Mouse (Mus musculus) limb, embryonic 13.5 days (tissue): ENCODE measurements around the gene Abhd16a. TPM values are rescaled to one million over a fixed set of nuclear protein-coding genes. Genes with fewer than 3 reads are reported as not detected.
A peak's percentile ranks its signal among the peaks of the same experiment; 100 is the strongest.

Source experiments
- ATAC-seq: fragments of 200-750 bp; cut with Nextera tagmentation; 2 replicates; pipeline ENCODE4 v1.8.0; 2017; ENCODE audit warnings: low read depth, moderate number of reproducible peaks, moderate TSS enrichment; ENCODE audit not compliant: low FRiP score
- H3K27ac ChIP-seq: fragments of 300-500 bp; sonication (generic); 2 replicates; pipeline ENCODE4 v1.5.1; 2015; ENCODE audit warnings: inconsistent platforms, mild to moderate bottlenecking, moderate library complexity
- H3K27me3 ChIP-seq: fragments of 300-500 bp; sonication (generic); 2 replicates; pipeline ENCODE4 v1.6.1; 2015; ENCODE audit warnings: mild to moderate bottlenecking, inconsistent platforms
- H3K36me3 ChIP-seq: fragments of 300-500 bp; sonication (generic); 2 replicates; pipeline ENCODE4 v1.6.1; 2015; ENCODE audit warnings: inconsistent platforms, mild to moderate bottlenecking, moderate library complexity
- H3K4me1 ChIP-seq: fragments of 300-500 bp; sonication (generic); 2 replicates; pipeline ENCODE4 v1.6.1; 2015; ENCODE audit warnings: inconsistent platforms
- H3K4me2 ChIP-seq: fragments of 300-500 bp; sonication (generic); replicated peaks from 2 replicates; pipeline ENCODE4 v1.6.1; 2015; ENCODE audit warnings: inconsistent platforms, mild to moderate bottlenecking, moderate library complexity
- H3K4me3 ChIP-seq: fragments of 300-500 bp; sonication (generic); 2 replicates; pipeline ENCODE4 v1.5.1; 2015; ENCODE audit warnings: moderate library complexity, mild to moderate bottlenecking, inconsistent platforms
- H3K9ac ChIP-seq: fragments of 300-500 bp; sonication (generic); 2 replicates; pipeline ENCODE4 v1.6.1; 2015; ENCODE audit warnings: mild to moderate bottlenecking, inconsistent platforms
- H3K9me3 ChIP-seq: fragments of 300-500 bp; sonication (generic); 2 replicates; pipeline ENCODE4 v1.6.1; 2016; ENCODE audit warnings: inconsistent platforms
- WGBS: fragments of 180-500 bp; shearing (Covaris S2); methylation state at CpG from one replicate; pipeline ENCODE4 v1.1.7; 2015; 5-methylcytosine and 5-hydroxymethylcytosine counted together
- polyA plus RNA-seq: library from polyadenylated mRNA; unstranded; fragments of >200 nt; fragmentation: Nextera tagmentation; extraction: Ambion mirVana; gene quantifications from 2 replicates; pipeline ENCODE4 v1.2.1, GENCODE M21; 2015

Gene Abhd16a
- polyA plus RNA-seq, 1 experiment from 2014 or later, result 94.9 TPM

DNA sequence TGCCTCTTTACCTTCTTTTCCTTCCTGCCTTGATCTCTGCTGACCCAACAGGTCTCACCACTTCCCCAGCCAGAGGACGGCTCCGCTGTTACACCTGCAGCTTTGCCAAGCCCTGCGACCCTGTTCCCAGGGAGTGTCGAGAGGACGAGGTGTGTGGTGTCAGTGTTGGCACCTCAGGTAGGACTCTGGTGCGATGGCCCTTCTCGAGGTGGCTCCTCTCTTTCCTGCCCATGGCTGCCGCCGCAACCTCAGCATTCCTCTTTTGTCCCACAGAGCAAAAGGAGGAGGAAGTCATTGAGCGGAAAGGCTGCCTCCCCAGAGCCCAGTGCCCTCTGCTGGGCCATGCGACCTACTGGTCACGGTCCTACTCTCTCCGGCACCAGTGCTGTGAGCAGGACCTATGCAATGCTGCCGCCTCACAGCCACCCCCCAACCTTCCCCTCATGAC, 11.3 kb upstream of the Abhd16a start, which contains the start of gene Ly6g6d:
Gene Ly6g6d (minus strand): TSS at position 280 of the 448 bp plus-strand sequence.
- Histone ChIP-seq H3K4me2 (peak within 1 kb of the TSS; percentile 41), H3K4me3 (no peak within 1 kb of the TSS), H3K9ac (peak within 1 kb of the TSS; percentile 43; the same call in 1 of the 2 replicates), H3K9me3 (no peaks in the 10 kb centered on the region; the same call in 1 of the 2 replicates), H3K4me1 (peaks cover 26% of the 10 kb centered on the region), H3K36me3 (no peaks in the 10 kb centered on the region), H3K27ac (no peak within 1 kb of the TSS), H3K27me3 (peaks cover 11% of the 10 kb centered on the region; the same call in 1 of the 2 replicates)
- no peak for ATAC-seq
- 15% methylated on average over 14 of the region's 14 CpGs for WGBS

DNA sequence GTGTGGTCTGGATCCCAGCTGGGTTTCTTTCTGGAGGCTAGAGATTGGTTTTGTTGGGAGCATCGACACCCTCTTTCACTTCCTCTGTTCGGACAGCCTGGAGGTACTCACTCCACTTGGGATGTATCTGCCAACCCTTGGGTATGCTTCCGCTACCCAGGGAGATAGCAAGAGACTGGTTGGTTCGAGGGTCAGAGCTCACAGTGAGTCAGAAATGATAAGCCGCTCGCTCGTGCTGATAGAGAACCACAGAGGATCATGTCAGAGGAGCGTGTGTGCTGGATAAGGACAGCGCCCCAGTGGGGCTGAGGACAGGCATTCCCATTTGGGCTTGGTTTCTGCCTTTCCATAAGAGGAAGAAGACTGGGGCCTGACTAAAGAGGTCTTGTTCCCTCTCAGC, 9.3 kb upstream of the Abhd16a start:
- H3K36me3 ChIP-seq, result no peaks in the 10 kb centered on the region
- H3K9ac ChIP-seq, result 0 out of 2 replicates have a peak overlapping the region, but pooled peaks have one; percentile 4
- H3K27me3 ChIP-seq, result peaks cover 11% of the 10 kb centered on the region; the same call in 1 of the 2 replicates
- H3K9me3 ChIP-seq, result no peaks in the 10 kb centered on the region; the same call in 1 of the 2 replicates
- H3K4me2 ChIP-seq, result no peak overlapping the region
- peaks cover 18% of the 10 kb centered on the region for H3K4me1 ChIP-seq
- no peak overlapping the region for H3K4me3 ChIP-seq
- H3K27ac ChIP-seq, result no peak overlapping the region
- 74% methylated on average over 9 of the region's 9 CpGs for WGBS
- no peak for ATAC-seq

DNA sequence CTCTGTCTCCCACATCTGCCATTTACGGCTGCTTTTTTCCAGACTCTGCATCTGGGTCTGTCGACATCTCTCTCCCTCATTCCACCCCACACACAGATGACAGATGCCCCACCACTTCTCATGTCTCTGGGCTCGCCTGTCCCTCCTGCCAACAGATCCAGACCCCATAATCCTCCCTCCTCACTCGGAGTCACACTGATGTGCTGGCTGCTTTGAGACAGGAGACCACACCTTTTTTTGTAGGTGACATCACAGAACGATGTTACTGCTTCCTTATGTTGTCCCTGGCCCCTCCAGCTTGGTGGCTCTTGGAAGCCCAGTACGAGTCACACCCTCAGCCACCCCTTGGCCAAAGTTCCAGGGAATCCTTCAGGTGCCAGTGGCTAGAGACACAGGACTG, 8.8 kb upstream of the Abhd16a start:
- Histone ChIP-seq H3K9ac (0 out of 2 replicates have a peak overlapping the region, but pooled peaks have one; percentile 4), H3K4me1 (peaks cover 18% of the 10 kb centered on the region), H3K4me3 (no peak overlapping the region), H3K9me3 (no peaks in the 10 kb centered on the region; the same call in 1 of the 2 replicates), H3K36me3 (no peaks in the 10 kb centered on the region), H3K4me2 (no peak overlapping the region), H3K27ac (no peak overlapping the region), H3K27me3 (peaks cover 11% of the 10 kb centered on the region; the same call in 1 of the 2 replicates)
- ATAC-seq, result no peak
- 39% methylated on average over 6 of the region's 6 CpGs for WGBS

DNA sequence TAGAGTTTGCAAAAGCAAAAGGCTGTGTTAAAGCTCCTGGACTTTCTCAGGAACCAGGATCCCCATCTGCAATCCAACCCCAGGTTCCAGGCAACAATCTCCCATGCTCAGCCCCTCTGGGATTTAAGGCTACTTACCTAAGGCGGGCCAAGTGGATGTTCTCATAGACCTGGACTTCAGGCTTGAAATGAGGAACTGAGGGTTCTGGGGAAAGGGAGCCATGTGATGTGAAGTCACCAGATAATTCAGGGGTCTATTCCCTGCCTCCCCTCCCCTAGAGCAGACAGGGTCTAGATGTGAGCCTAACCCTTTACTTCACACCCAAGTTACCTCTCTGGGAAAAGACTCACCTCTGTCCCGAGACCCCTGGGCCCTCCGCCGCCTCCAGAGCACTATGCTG, 8.4 kb upstream of the Abhd16a start:
- H3K9ac ChIP-seq, result no peak overlapping the region
- peaks cover 18% of the 10 kb centered on the region for H3K4me1 ChIP-seq
- H3K27me3 ChIP-seq, result peaks cover 11% of the 10 kb centered on the region; the same call in 1 of the 2 replicates
- no peak overlapping the region for H3K4me3 ChIP-seq
- no peaks in the 10 kb centered on the region for H3K36me3 ChIP-seq
- ATAC-seq, result no peak
- H3K27ac ChIP-seq, result no peak overlapping the region
- no peak overlapping the region for H3K4me2 ChIP-seq
- 87% methylated on average over 4 of the region's 4 CpGs for WGBS
- no peaks in the 10 kb centered on the region; the same call in 1 of the 2 replicates for H3K9me3 ChIP-seq

DNA sequence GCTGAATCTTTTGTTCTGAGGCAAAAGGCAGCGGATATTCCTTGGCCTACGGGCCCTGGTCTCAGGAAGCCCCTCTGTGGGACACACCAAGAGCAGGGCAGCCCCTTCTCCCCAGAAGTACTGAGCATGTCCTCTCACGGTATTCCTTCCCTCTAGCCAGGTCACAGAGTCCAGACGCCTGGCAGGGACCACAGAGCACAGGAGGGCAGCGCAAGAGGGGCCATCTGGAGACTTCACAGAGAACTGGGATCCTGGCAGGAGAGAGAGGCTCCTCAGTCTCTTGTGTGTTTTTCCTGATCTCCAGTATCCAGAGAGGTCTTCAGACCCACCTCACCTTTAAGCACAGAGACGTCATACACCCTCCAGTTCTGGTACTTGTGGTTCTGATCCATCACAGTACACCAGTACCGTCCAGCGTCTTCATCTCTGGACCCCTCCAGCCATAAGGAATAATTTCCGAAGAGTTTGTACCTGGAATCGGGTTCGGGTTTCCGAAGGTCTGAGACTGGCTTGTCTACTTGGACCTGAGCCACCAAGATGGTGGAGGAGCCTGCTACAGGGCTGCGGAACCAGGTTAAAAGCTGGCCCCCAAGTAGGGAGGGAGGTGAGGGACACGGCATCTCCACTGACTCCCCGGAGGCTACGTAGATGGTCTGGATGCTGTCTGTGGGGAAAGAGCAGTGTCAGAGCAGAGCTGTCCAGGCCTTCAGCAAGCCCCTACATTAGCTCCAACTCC, 6.1 kb upstream of the Abhd16a start:
- no peak overlapping the region for H3K4me2 ChIP-seq
- no peaks in the 10 kb centered on the region for H3K9me3 ChIP-seq
- 80% methylated on average over 16 of the region's 16 CpGs for WGBS
- H3K9ac ChIP-seq, result no peak overlapping the region
- no peaks in the 10 kb centered on the region for H3K36me3 ChIP-seq
- H3K4me1 ChIP-seq, result 0 out of 2 replicates have a peak, but pooled peaks cover 1% of the 10 kb centered on the region
- 0 out of 2 replicates have a peak, but pooled peaks cover 5% of the 10 kb centered on the region for H3K27me3 ChIP-seq
- ATAC-seq, result no peak
- H3K27ac ChIP-seq, result no peak overlapping the region
- no peak overlapping the region for H3K4me3 ChIP-seq

DNA sequence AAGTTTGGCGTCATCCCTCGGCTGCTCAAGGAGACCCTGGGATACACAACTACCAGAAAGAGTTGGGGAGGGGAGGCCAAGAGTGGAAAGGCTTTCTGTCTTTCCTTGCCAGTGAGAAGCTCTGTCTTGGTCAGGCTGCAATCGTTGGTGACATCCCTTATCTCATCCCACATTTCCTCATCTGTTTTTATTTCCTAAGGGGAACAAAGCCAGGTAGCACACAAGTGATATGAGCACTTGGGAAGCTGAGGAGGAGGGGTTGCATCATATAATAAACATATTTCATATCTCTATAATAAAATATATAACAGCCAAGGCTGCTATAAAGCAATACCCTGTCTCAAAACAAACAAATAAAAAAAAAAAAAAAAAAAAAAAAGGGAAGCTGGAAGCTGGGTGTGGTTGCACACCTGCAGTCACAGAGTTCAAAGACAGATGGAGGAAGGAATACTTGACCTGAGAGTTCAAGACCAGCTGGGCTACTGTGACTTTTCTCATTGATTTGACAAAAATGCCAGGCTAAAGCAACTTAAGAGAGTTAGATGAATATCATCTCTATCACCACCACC, 5.0 kb upstream of the Abhd16a start:
- Histone ChIP-seq H3K36me3 (no peaks in the 10 kb centered on the region), H3K4me3 (no peak overlapping the region), H3K27me3 (0 out of 2 replicates have a peak, but pooled peaks cover 1% of the 10 kb centered on the region), H3K4me2 (no peak overlapping the region), H3K4me1 (no peaks in the 10 kb centered on the region), H3K9ac (no peak overlapping the region), H3K27ac (no peak overlapping the region), H3K9me3 (no peaks in the 10 kb centered on the region)
- ATAC-seq, result no peak
- WGBS, result 68% methylated on average over 3 of the region's 3 CpGs

DNA sequence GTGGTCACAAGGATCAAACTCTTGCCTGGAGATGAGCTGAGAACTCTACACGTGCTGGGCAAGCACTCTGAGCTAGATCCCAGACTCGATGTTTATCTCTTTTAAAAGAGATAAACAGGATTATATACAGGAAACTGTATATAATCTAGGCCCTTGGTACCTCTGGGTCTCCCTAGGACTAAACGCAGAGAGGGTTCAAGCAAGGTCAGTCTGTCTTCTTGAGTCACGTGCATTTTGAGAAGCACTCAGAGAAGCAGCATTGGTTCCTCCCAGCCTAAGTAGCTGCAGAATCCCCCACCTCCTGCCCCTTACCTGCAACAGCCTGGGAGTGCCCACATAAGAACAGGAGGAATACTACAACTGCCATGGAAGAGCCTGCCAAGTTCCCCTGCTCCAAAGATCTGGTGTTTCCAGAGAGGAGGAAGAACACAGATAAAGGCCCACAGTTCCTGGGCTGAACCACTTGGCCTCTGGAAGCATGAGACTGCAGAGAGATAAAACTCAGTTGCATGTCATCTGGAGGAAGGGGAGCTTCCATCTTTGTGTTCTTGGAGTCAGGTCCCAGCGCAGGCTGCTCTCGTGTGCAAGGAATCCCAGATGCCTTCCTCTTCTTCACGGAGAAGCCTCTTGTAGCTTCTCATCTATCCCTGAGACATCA, 3.7 kb upstream of the Abhd16a start, which contains the start of gene Ly6g6f:
Gene Ly6g6f (minus strand): TSS at position 403 of the 658 bp plus-strand sequence.
- no peak within 1 kb of the TSS for H3K27ac ChIP-seq
- WGBS, result 77% methylated on average over 7 of the region's 7 CpGs

DNA sequence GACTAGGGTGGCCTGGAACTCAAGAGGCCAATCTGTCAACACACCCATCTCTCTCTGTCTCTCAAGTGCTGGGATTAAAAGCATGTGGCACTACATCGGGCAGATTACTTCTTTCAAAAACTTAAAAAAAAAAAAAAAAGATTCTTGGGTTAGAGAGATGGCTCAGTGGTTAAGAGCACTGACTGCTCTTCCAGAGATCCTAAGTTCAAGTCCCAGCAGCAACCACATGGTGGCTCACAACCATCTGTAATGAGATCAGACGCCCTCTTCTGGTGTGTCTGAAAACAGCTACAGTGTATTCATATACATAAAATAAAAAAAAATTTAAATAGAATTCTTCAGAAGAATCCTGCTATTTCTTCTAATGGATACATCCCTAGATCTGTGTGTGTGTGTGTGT, 912 bp upstream of the Abhd16a start:
- Histone ChIP-seq H3K27me3 (no peaks in the 10 kb centered on the region), H3K4me1 (peaks cover 9% of the 10 kb centered on the region), H3K36me3 (peaks cover 22% of the 10 kb centered on the region), H3K4me2 (no peak overlapping the region), H3K27ac (no peak overlapping the region), H3K4me3 (no peak overlapping the region), H3K9ac (no peak overlapping the region), H3K9me3 (no peaks in the 10 kb centered on the region)
- no peak for ATAC-seq
- WGBS, result 42% methylated on average over 2 of the region's 2 CpGs

More for the DNA sequence above, 3.7 kb upstream of the Abhd16a start, which contains the start of gene Ly6g6f:
- Histone ChIP-seq H3K9ac (peak within 1 kb of the TSS; percentile 43; the same call in 1 of the 2 replicates), H3K9me3 (no peaks in the 10 kb centered on the region), H3K36me3 (no peaks in the 10 kb centered on the region; the same call in 1 of the 2 replicates), H3K4me3 (no peak within 1 kb of the TSS), H3K27me3 (no peaks in the 10 kb centered on the region), H3K4me2 (no peak within 1 kb of the TSS), H3K4me1 (peaks cover 5% of the 10 kb centered on the region)
- ATAC-seq, result no peak

DNA sequence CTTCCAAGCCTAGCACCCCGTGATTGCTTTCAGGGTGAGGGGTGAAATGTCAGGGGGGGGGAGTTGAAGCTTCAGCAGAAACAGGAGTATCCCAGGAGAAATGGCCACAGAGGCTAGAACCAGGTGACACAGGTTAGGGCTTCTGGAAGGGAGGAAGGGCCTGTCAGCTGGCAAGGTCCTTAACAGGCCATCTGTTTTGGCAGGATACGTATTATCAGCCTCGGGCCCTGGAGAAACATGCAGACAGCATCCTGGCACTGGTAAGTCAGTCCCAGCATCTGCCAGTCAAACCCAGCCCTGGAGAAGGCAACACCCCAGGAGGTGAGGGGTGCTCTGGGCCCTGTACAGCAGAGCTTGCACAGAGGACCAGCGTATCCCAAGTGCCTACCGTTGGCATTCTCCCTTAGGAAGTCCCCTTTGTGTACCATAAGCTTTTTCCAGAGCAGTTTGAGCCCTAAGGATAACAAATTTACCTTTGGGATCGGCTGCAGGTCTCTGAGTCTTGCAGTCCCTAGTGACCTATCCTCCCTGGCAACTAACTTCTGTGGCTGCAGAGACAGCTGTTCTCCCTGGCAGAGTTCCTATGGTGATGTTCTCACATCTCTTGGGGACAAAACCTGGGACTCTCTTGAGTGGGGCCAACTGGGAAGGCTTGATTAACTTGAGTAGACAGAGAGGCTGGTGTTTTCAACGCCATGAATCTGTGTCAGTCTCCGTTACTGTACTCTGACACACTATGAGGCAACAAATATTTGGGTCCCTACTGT, 1.3 kb downstream of the Abhd16a start:
- peak overlapping the region; percentile 65 for H3K4me2 ChIP-seq
- peak overlapping the region; percentile 64 for H3K4me3 ChIP-seq
- 69% methylated on average over 8 of the region's 8 CpGs for WGBS
- H3K9ac ChIP-seq, result peak overlapping the region; percentile 86
- H3K9me3 ChIP-seq, result no peaks in the 10 kb centered on the region
- 0 out of 2 replicates have a peak overlapping the region, but pooled peaks have one; percentile 94 for H3K27ac ChIP-seq
- H3K27me3 ChIP-seq, result no peaks in the 10 kb centered on the region
- no peak for ATAC-seq
- peaks cover 9% of the 10 kb centered on the region for H3K4me1 ChIP-seq
- H3K36me3 ChIP-seq, result peaks cover 43% of the 10 kb centered on the region

DNA sequence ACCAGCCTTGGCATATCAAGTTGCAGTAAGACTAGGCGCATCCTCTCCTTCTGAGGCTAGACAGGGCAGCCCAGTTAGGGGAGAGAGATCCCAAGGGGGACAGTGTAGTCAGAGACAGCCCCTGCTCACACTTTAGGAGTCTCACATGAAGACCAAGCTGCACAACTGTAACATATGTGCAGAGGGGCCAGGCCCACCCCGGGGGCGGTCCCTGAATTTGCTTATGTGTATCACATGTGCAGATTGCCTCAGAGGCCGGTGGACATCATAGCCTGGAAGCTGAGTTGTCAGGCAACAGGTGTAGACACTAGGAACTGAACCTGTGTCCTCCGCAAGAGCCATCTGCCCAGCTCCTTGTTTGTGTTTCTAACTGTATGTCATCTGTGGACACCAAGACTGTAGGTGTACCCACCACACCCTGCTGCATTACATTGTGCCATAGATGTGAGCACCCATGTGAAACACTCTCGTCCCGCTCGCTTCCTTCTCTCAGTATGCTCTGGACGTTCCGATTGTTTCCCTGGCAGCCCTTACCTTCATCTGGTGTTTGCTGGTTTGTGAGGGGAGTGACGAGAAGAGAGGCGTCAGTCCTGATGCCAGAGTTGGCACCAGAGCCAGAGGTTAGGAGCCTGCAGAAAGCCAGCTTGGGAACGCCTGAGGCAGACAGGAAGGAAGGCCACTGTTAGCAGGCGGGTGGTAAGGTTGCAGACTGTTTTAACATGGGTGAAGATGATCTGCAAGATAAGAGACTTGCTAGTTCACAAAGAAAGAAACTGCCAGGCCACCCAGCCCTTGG, 3.5 kb downstream of the Abhd16a start:
- Histone ChIP-seq H3K27ac (no peak overlapping the region), H3K27me3 (no peaks in the 10 kb centered on the region), H3K4me3 (no peak overlapping the region), H3K9ac (no peak overlapping the region), H3K9me3 (no peaks in the 10 kb centered on the region), H3K36me3 (peaks cover 65% of the 10 kb centered on the region), H3K4me1 (peaks cover 9% of the 10 kb centered on the region), H3K4me2 (no peak overlapping the region)
- 89% methylated on average over 14 of the region's 14 CpGs for WGBS
- ATAC-seq, result no peak
